Comparison of ENCODE assay signal across 10 mouse cellular contexts in genomic region chr2:63575172-63575571, GRCm38 (mm10).
"Had no signal": no experiment of that assay in that cellular context is flagged by ENCODE, and none has a peak within 500 bp of the region (broad histone marks: within the 10 kb centered on the region; RNA-seq: fewer than 3 reads in every experiment).

No protein-coding gene starts in this region.

- H3K4me2 ChIP-seq: limb, embryonic 13.5 days; midbrain, embryonic 12.5 days; neural tube, embryonic 13.5 days had no signal

- DNase-seq: kidney, postnatal 25 days; layer of hippocampus, postnatal 36 days; lung, adult 18-20 months; thymus, postnatal 4 days had no signal

- H3K27ac ChIP-seq: limb, embryonic 13.5 days; liver, embryonic 14.5 days; midbrain, embryonic 12.5 days; neural tube, embryonic 13.5 days; stomach, postnatal 0 days had no signal

- H3K9ac ChIP-seq: limb, embryonic 13.5 days; liver, embryonic 14.5 days; midbrain, embryonic 12.5 days; neural tube, embryonic 13.5 days had no signal

- ATAC-seq: midbrain, embryonic 16.5 days had no signal

- H3K27me3 ChIP-seq: limb, embryonic 13.5 days; midbrain, embryonic 12.5 days; neural tube, embryonic 13.5 days had no signal

- H3K4me3 ChIP-seq: limb, embryonic 13.5 days; midbrain, embryonic 12.5 days; neural tube, embryonic 13.5 days had no signal

- H3K4me1 ChIP-seq: limb, embryonic 13.5 days had no signal

- H3K36me3 ChIP-seq: limb, embryonic 13.5 days; midbrain, embryonic 12.5 days; neural tube, embryonic 13.5 days had no signal

- H3K9me3 ChIP-seq: limb, embryonic 13.5 days; midbrain, embryonic 12.5 days; neural tube, embryonic 13.5 days had no signal
